Mouse (Mus musculus) layer of hippocampus, postnatal 10 days (tissue): ENCODE measurements around the gene Shmt1. TPM values are rescaled to one million over a fixed set of nuclear protein-coding genes. Genes with fewer than 3 reads are reported as not detected.
"Not testable (repeated sequence)": the region's sequence is repeated elsewhere in the genome, so short reads cannot be mapped to it uniquely, and the experiment has no call there.

Source experiments
- DNase-seq, 2 experiments: peaks; one replicate each; pipeline ENCODE4 v3.0.0; 2021; ENCODE audit warnings: low spot score in 2 of 2
- long read RNA-seq: library from polyadenylated mRNA; stranded (forward); transcript quantifications from one replicate; pipeline ENCODE4 v2.0.0, GENCODE M21; 2023
- total RNA-seq, 2 experiments: library from RNA; stranded (reverse); gene quantifications; 2 replicates each; pipeline ENCODE4 v1.2.3; 2021

Shmt1 gene
- 1 to 10 TPM; 3.9 to 7.1 TPM for total RNA-seq
- long read RNA-seq, transcript Shmt1-201 (12 exons, 2,858 nt), result major isoform, 5 of 5 reads
- long read RNA-seq, partial matches to known transcripts, result 0 of 5 reads
- long read RNA-seq, other reads (novel, unspliced or antisense), result 0 of 5 reads

DNA sequence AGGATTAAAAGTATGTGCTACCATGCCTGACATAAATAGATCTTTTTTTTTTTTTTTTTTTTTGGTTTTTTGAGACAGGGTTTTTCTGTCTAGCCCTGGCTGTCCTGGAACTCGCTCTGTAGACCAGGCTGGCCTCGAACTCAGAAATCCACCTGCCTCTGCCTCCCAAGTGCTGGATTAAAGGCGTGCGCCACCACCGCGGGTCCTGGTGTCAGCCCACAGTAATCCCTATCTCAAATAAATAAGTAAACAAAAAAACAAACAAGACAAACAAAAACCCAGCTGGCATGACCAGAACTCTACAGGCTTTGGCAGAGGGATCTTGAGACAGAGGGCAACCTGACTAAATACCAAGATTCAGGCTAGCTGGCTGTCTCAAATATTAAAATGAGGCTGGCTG lies at the start of gene Shmt1:
Gene Shmt1 (minus strand): TSS at position 101 of the 400 bp plus-strand sequence.
- DNase-seq, result not testable (repeated sequence)

DNA sequence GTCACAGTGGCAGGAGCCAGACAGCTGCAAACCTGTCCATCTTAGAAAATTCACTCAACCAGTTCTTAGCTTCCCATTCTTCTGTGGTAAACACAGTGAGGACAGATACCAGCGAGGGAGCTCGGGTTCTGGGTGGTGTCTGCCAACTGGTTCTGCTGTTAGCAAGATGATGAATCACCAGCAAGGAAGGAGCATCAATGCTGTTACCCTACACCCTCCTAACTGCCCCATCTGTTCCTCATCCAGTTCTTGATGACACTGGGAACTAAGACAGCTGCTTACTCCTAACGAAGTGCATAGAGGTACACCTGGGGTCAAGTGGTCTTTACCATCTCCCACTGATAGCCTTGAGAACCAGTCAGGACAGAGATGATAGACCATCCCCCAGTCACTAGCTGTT lies 45.1 kb upstream of the Shmt1 start:
- no peak for DNase-seq

DNA sequence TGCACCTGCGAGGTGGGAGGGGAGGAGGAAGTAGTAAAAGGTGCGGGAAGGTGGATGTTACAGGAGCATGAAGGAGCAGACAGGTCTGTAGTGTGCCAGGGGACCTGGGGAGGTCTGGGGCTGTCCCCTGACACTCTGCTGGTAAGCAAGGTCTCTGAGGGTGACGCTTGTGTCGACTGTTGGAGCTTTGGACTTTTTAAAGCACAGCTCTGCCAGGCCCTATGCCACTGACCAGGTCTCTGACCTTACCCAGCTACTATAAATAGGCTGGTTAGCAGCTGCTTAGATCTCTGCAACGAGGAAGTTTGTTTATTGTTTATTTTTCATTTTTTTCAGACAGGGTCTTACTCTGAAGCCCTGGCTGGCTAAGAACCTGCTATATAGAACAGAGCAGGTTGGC lies 33.9 kb upstream of the Shmt1 start:
- DNase-seq, result no peak

DNA sequence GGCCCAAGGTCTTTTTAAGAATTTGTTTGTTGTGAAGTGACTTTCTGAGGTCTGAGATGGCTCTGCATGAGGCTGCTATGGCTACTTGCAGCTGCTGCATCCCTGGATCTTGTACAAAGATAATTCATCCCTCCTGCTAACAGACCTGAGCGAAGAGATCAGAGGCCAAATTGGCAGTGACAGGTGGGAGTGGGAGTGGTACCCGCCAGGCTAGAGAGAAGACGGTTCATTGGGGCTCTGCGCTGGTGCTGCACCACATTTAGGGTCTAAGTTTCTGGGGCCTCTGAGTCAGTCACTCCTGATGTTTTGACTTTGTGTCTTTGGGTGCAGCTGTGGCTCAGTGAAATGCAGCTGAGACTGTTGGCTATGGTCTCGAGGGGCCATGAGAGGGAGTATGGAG lies 31.9 kb upstream of the Shmt1 start:
- no peak for DNase-seq

DNA sequence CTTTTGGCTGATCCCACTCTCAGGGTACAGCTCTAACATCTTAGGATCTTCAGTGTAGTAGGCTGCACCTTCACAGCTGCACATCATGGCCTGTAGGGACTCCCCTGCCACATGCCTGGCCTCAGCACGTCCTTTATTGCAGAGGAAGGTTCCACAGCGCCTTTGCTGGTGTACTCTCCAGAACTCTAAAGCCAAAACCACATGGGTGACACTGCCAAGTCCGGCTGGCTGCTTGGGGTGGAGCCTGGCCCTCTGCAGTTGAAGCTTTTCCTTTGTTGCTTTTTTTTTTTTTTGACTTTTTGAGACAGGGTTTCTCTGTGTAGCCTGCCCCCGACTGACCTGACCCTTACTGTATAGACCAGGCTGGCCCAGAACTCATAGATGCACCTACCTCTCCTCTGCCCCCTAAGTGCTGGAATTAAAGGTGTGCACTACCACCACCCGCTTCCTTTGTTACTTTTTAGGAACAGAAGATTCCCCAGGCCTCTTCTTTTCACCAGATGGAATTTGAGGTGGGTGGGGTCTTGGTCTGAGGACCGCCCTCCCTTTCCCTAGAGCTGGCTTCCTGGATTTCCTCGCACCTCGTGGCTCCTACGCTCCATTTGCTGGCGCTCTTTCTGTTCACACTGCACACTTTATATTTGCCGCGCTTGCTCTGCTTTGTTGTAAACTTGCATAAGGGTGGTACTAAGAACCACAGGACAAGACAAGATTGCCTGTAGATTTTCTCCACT lies 30.1 kb upstream of the Shmt1 start:
- no peak for DNase-seq

DNA sequence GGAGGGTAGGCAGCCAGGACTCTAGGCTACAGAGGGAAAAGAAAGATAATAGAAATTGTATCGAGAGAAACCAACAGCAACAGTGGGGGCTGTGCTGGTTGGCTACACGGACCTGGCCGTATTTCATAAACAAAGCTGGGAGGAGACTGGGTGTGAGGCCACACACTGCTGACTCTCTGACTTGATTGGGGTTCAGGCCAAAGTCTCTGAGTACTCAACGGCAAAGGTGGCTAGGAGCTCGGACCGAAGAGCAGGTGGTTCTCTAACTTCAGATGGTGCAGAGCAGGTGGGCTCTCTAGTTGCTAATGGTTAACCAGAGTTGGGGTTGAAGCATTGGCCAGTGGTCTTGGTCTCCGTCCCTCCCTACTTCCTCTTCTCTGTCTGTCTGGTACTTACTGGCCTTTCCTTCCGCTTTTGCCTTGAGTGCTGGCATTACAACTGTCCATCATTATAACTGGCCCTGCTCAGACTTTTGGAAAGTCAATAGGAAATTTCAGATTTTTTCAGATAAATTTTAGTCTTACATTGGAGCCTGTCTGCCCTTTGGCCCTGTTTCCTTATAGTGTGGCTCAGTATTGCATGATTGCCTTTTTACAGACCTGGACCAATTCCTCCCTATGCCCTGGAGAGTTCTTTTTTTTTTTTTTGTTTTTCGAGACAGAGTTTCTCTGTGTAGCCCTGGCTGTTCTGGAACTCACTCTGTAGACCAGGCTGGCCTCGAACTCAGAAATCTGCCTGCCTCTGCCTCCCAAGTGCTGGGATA lies 26.3 kb upstream of the Shmt1 start:
- DNase-seq, result no peak

DNA sequence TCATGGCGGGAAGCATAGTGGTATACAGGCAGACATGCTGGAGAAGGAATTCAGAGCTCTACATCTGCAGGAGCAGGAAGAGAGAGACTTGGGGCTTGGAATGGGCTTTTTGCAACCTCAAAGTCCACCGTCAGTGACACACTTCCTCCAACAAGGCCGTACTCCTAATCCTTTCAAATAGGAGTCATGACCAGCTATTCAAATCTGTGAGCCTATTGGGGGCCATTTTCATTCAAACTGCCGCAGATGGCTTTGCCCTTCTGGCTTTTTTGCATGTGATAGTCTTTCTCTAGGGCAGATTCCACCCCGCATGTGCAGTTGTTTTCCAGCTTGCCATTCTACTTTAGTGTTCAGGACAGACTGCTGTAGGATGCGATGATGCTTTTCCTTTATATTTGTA lies 25.4 kb upstream of the Shmt1 start:
- no peak for DNase-seq

DNA sequence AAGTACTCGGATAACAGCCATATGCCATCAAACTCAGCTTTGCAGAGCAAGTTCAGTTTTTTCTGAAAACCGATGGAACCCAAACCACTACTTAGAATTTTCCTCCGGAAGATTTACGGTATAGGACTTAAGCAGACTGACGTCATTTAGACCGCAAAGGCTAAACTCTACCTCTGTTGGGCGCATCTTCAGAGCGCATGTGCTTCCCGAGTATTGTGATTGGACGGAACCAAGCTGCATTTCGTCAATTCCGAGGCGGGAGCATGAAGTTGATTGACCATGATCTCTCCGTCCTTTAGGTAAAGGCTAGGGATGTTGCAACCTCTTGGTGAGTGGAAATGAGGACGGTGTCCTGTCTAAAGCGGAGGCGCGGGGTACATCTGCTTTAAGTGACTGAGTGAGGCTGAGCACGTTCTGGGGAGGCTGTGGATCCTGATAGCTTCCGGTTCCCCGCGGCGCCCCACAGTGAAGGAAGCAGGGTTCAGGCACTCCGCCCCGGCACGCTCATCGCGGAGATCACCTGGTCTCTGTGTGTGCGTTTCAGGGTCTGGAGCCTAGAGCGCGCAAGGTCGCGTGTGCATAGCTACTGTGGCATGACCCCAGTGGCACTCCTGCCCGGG lies 19.0 kb upstream of the Shmt1 start, which contains the start of gene Dhrs7b:
Gene Dhrs7b (plus strand): TSS at position 199 of the 620 bp plus-strand sequence.
- DNase-seq, result peak; percentile 76 to 82

DNA sequence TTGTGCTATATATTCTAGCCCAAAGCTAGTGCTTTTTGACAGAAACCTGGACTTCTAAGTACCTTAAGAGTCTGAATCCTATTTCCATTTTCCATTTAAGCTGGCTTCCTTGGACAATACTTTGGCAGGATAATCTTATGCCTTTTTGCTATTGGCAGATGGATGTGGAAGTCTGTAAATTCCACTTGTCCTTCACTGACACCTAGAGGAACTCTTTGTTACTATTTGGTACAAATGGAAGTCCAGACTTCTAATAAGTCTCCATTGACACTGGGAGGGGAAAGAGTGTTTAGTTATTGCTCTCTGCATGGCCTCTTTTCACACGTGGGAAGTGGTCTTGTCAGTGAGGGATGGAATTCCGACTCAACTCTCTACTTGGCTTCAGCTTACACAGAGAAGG lies 17.4 kb upstream of the Shmt1 start:
- DNase-seq, result no peak

DNA sequence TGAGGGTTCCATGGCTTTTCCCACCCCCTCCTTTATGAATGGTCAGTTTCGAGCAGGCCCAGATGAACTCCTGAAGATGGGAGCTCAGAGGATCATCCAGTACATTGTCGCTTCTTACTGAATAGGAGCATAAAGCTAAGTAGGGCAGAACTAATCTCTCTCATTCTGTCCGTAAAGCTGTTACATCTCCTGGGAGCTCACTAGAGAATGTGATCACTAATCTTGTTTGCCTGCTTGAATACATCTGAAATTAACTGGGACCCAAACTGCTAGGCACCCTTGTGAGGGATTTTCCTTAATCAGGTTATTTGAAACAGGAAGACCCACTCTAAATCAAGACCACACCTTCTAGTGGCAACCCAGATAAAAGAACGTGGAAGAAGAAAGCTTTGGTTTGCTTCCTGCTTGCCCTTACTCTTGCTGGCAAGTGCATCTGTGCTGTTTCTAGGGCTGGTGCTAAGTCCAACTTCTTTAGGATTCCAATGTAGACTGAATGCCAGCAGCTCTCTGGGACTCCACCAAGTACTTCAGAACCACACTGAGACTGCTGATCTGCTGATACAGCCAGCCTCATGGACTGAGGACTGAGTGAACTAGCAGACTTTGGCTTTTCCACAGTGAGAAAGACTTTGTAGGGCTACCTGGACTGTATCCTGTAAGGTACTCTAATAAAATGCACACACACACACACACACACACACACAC lies 15.9 kb upstream of the Shmt1 start:
- no peak for DNase-seq

DNA sequence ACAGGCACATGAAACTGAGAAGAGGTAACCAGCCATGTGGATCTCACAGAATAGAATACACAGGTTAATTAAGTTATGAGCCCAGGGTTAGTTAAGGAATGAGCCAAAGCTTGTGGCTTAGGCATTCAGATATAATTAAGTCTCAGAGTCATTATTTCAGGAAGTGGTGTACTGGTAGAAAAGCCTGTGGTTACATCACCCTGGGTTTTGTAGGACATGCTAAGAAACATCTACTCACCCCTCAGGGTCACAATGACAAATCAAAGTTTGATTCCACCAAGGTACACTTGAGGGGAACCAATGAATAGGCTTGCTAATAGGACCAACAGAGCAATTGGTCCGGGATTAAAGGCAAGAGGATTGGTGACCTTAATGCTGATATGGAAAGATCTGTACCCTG lies 15.2 kb upstream of the Shmt1 start:
- DNase-seq, result no peak

DNA sequence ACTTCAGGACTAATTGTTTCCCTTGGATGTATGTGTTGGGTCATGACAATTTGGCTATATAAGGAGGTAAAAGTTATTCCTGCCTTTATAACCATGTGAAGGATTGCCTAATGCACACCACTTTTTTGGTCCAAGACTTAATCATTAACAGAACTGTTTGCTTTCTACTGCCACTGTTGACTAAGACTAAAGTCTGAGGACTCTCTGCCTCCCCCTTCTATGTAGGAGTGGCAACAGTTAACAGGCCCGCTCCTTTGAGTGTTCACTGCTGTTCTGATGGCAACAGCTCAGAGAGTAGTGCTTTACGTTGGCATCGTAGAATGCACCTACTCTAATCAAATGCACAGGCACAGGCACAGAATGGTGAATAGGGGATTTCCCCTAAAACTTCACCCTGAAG lies 13.7 kb upstream of the Shmt1 start:
- no peak for DNase-seq

DNA sequence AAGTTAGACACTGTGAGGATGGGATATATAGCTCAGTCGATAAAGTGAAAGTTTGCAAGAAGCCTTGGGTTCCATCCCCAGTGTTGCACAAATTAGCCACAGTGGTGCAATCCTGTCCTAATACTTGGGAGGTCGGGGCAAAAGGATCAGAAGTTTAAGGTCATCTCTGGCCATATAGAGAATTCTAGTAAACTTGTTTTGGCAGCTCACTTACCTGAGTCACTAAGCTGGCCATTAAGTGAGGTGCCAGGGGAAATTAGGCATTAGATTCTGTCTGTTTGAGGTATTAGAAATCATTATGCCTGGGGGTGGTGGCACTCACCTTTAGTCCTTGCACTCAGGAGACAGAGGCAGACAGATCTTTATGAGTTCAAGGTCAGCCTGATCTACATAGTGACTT lies 12.3 kb upstream of the Shmt1 start:
- no peak for DNase-seq

DNA sequence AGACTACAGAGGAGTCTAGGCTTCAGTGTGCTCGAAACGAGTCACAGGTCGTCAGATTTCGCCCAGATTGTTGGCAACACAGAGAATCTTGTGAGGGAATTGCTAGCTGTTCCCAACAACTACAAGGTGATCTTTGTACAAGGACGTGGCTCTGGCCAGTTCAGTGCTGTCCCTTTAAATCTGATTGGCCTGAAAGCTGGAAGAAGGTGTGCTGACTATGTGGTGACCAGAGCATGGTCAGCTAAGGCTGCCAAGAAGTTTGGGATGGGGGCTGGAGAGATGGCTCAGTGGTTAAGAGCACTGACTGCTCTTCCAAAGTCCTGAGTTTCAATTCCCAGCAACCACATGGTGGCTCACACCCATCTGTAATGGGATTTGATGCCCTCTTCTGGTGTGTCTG lies 4.9 kb upstream of the Shmt1 start:
- no peak for DNase-seq

DNA sequence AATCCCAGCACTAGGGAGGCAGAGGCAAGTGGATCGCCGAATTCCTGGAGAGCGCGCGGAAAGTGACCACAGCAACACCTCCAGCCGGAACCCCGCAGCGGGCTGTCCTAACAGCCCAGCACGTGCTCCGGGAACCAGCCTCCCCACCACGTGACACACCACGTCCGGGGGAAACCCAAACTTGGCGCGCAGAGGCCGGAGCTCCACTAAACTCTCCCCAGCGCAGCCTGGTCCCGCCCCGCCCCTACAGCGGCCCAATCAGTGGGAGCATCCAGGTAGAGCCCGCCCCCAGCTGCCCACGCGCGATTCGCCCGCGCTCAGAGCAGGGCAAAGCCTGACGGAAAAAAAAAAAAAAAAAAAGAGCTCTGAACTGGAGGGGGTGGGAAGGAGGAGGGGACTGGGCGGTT lies 461 bp downstream of the Shmt1 start:
- peak; percentile 88 to 91 for DNase-seq

DNA sequence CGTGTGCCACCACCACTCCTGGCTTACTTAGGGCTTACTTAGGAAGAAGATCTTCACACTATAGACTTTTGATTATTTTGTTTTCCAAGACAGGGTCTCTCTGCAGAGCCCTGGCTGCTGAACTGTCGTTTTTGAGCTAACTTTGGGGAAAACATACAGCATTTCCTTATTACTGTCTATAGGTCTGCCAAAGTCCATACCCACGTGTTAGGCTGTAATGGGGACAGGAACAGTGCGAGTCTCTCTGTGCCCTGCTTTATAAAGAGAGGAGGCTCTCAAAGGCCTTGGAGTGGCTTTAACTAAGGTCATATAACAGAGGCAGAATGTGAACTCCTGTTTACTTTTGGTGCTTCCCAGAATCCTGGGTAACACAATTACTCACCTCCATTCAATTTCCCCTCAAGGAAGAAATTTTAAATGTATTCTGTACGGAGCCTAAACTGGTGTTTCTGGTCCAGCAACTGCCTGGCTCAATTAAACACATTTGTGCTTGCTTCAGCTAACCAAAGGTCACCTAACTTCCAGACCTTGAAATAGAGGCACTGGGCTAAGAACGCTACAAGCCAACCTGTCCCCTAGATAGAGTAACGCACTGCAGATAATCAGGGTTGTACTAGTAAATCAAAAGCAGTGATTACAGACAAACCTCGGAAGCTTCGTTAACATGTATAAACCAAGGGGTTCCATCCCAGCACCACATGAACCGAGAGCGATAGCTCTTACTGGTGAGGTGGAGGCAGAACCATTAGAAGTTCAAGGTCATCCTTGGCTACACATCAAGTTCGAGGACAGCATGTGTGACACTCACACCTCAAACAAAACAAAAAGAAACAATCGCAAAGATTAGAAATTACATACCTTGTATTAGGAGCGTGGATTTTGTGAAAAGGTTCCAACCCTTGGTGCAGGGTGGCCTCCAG lies 1.2 kb downstream of the Shmt1 start:
- DNase-seq, result no peak

DNA sequence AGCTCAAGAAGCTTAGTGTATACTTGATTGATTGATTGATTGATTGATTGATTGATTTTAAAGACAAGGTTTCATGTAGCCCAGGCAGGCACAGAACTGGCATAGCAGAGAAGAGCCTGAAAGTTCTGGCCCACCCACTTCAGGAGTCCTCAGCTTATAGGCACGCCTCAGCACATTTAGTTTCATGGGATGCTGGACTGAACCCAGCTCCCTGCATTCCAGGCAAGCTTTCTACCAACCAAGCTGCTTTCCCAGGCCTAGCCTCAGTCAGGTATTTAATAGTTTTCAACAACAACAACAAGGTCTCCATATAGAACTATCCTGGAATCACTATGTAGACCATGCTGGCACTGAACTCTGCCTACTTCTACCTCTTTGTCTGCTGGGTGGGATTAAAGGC lies 2.0 kb downstream of the Shmt1 start:
- DNase-seq, result no peak

DNA sequence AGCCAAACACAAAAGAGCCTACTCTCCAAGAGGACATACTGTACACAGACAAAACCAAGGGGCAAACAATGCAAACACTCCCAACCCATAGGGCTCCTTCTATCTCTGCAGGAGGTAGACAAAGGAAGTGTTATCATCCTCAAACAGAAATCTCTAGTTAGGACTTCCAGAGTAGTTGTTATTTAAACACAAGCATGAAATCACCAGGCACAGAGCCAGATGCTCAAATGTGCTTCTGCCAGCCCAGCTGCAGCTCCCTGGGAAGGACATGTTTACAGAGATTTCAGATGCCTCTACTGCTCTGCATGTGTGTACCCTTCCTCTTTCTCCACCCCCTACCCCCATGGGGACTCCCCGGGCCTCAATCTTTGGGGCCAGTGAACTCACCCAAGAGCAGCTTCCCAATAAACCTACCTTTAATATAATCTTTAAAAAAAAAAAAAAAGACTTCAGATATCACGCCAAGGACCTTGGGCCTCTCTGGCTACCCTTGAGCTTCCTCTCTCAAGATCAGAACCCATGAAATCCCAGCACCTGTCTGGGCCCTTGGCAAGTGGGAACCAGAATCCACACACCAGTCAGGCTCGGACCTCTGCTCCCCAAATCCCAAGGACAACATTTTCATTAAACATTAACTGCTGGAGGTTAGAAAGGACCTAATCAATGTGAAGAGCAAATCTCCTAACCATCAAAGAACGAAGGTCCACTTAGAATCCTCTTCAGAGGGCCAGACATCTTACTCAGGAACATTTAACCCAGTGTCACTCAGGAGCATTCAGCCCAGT lies 3.0 kb downstream of the Shmt1 start:
- peak; percentile 19 to 29 for DNase-seq

DNA sequence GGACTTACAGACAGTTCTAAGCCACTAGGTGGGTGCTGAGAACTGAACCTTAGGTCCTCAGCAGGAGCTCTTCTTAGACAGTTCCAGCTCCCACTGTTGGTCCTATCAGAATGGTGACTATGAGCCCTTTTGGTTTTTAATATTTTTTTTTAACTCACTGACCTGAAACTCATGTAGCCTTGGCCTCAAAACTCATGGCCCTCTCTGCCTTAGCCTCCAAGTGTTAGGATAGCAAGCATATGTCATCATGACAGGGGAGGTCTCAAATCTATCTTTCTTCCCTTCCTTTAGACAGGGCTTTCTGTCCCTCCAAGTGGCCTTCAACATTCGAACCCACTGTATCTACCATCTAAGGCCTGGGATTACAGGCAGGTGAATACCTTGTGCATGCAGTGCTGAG lies 10.6 kb downstream of the Shmt1 start:
- no peak for DNase-seq

DNA sequence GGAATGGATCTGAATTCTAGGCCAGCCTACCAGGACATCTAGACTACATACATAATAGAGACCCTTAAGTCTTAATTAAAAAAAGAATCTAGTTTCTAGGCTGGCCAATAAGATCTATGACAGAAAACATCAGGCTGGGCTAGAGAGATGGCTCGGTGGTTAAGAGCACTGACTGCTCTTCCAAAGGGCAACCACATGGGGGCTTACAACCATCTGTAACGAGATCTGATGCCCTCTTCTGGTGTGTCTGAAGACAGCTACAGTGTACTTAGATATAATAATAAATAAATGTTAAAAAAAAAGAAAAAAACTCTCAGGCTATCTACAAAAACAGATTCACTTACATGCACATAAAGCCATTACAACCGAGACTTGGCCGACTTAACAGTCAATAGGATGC lies 11.5 kb downstream of the Shmt1 start:
- DNase-seq, result no peak
